Mouse (Mus musculus) lung, adult 2 months (tissue): ENCODE measurements around the gene Top3a.

Experiments
- CTCF ChIP-seq: fragments of 200-500 bp; IDR thresholded peaks from 2 replicates; pipeline ENCODE4 v1.5.1; 2011; ENCODE audit warnings: mild to moderate bottlenecking, low read length, control low read depth; ENCODE audit not compliant: insufficient read depth
- POLR2A ChIP-seq: fragments of 200-500 bp; IDR thresholded peaks from 2 replicates; pipeline ENCODE4 v1.6.1; 2011; ENCODE audit warnings: low read depth, mild to moderate bottlenecking, control low read depth, low read length, borderline replicate concordance; ENCODE audit errors: extremely low read depth

GRCm38 (mm10) chr11:60730169-60730568, 47.0 kb downstream of the Top3a start:
- TF ChIP-seq POLR2A = no peak
- no peak for TF ChIP-seq CTCF
